ENCODE assay signal across 25 mouse cellular contexts in genomic region chr12:105808945-105809344, GRCm38 (mm10). TPM values are rescaled to one million over a fixed set of nuclear protein-coding genes. Genes with fewer than 3 reads are reported as not detected.
A peak's percentile ranks its signal among the peaks of the same experiment; 100 is the strongest.
DNase-seq lines count a peak whose midpoint lies in the region; ATAC-seq and TF ChIP-seq lines count a peak whose summit lies in the region.
"Had no signal": no experiment of that assay in that cellular context is flagged by ENCODE, and none has a peak within 500 bp of the region (broad histone marks: within the 10 kb centered on the region; RNA-seq: fewer than 3 reads in every experiment).

No protein-coding gene starts in this region.

- H3K4me1 ChIP-seq in hindbrain, postnatal 0 days (ENCODE audit: insufficient read depth, low read length): no peaks in the 10 kb centered on the region
- no peaks in the 10 kb centered on the region for H3K4me1 ChIP-seq in hindbrain, embryonic 12.5 days
- H3K4me1 ChIP-seq in midbrain, embryonic 14.5 days (ENCODE audit: control insufficient read depth, insufficient read depth, low read length): no peaks in the 10 kb centered on the region
- no peaks in the 10 kb centered on the region for H3K4me1 ChIP-seq in midbrain, embryonic 16.5 days (ENCODE audit: control insufficient read depth, insufficient read depth, low read length)
- H3K4me1 ChIP-seq in liver, embryonic 12.5 days: no peaks in the 10 kb centered on the region
- H3K4me1 ChIP-seq: forebrain, embryonic 13.5 days; limb, embryonic 15.5 days; midbrain, embryonic 12.5 days had no signal

- no peaks in the 10 kb centered on the region for H3K27me3 ChIP-seq in hindbrain, postnatal 0 days (ENCODE audit: insufficient read depth, low read length)
- H3K27me3 ChIP-seq in hindbrain, embryonic 12.5 days: no peaks in the 10 kb centered on the region
- no peaks in the 10 kb centered on the region for H3K27me3 ChIP-seq in midbrain, embryonic 14.5 days (ENCODE audit: control insufficient read depth, insufficient read depth, low read length)
- H3K27me3 ChIP-seq in midbrain, embryonic 16.5 days (ENCODE audit: control insufficient read depth, insufficient read depth, low read depth, low read length): no peaks in the 10 kb centered on the region
- H3K27me3 ChIP-seq in liver, embryonic 12.5 days (replicated peaks): no peaks in the 10 kb centered on the region
- H3K27me3 ChIP-seq: forebrain, embryonic 13.5 days; limb, embryonic 15.5 days; midbrain, embryonic 12.5 days had no signal

- TF ChIP-seq CTCF in hindbrain, postnatal 0 days (IDR thresholded peaks at IDR 0.05; ENCODE audit: low read depth): no peak

- no peak overlapping the region for H3K4me3 ChIP-seq in hindbrain, postnatal 0 days (ENCODE audit: low read length)
- no peak overlapping the region for H3K4me3 ChIP-seq in hindbrain, embryonic 12.5 days
- no peak overlapping the region for H3K4me3 ChIP-seq in midbrain, embryonic 14.5 days (replicated peaks; ENCODE audit: low read depth, low read length)
- no peak overlapping the region for H3K4me3 ChIP-seq in midbrain, embryonic 16.5 days (ENCODE audit: low read depth, low read length)
- H3K4me3 ChIP-seq in liver, embryonic 12.5 days: no peak overlapping the region
- H3K4me3 ChIP-seq: erythroblast, embryonic 14.5 days; forebrain, embryonic 13.5 days; heart, adult 2 months; limb, embryonic 15.5 days; midbrain, embryonic 12.5 days; myocyte had no signal

- DNase-seq in hindbrain, postnatal 0 days (ENCODE audit: low spot score): peak; percentile 34
- peak; percentile 32 for DNase-seq in midbrain, embryonic 14.5 days
- DNase-seq in MN1 (ENCODE audit: low spot score) (peak; percentile 38), liver (no peak)
- DNase-seq: adrenal gland, adult 8-10 months; cerebellum, adult 18-20 months; gastrocnemius, postnatal 14 days; heart, adult 2 months; heart, postnatal 4 days; kidney, adult 2 months; liver, postnatal 0 days; lung, postnatal 4 days; right cerebral cortex, postnatal 14 days; spleen, adult 18-20 months; thymus, postnatal 4 days had no signal

- no peaks in the 10 kb centered on the region for H3K9me3 ChIP-seq in hindbrain, postnatal 0 days (ENCODE audit: low read length)
- no peaks in the 10 kb centered on the region for H3K9me3 ChIP-seq in hindbrain, embryonic 12.5 days (replicated peaks)
- H3K9me3 ChIP-seq in midbrain, embryonic 14.5 days (ENCODE audit: control insufficient read depth, low read length): no peaks in the 10 kb centered on the region
- H3K9me3 ChIP-seq in midbrain, embryonic 16.5 days (replicated peaks; ENCODE audit: control insufficient read depth, low read length, poor library complexity, severe bottlenecking): no peaks in the 10 kb centered on the region
- no peaks in the 10 kb centered on the region for H3K9me3 ChIP-seq in liver, embryonic 12.5 days (replicated peaks)
- H3K9me3 ChIP-seq: forebrain, embryonic 13.5 days; G1E; limb, embryonic 15.5 days; midbrain, embryonic 12.5 days had no signal

- peaks cover 47% of the 10 kb centered on the region for H3K36me3 ChIP-seq in hindbrain, postnatal 0 days (ENCODE audit: insufficient read depth, low read length)
- H3K36me3 ChIP-seq in hindbrain, embryonic 12.5 days: peaks cover 60% of the 10 kb centered on the region
- peaks cover 84% of the 10 kb centered on the region for H3K36me3 ChIP-seq in midbrain, embryonic 14.5 days (ENCODE audit: control insufficient read depth, insufficient read depth, low read length)
- peaks cover 25% of the 10 kb centered on the region for H3K36me3 ChIP-seq in midbrain, embryonic 16.5 days (ENCODE audit: control insufficient read depth, insufficient read depth, low read length)
- H3K36me3 ChIP-seq in liver, embryonic 12.5 days: peaks cover 95% of the 10 kb centered on the region

- no peak for ATAC-seq in hindbrain, postnatal 0 days
- ATAC-seq in hindbrain, embryonic 12.5 days (ENCODE audit: low FRiP score): no peak
- ATAC-seq in midbrain, embryonic 14.5 days (ENCODE audit: low FRiP score, low TSS enrichment): no peak
- no peak for ATAC-seq in midbrain, embryonic 16.5 days
- peak; percentile 58; the same call in 1 of the 2 replicates for ATAC-seq in common myeloid progenitor, adult 5-6 weeks (replicated peaks; ENCODE audit: low read depth, poor library complexity, severe bottlenecking)
- ATAC-seq in liver, embryonic 12.5 days: no peak
- ATAC-seq: forebrain, embryonic 13.5 days; liver, postnatal 0 days had no signal

- no peak overlapping the region for H3K27ac ChIP-seq in hindbrain, postnatal 0 days
- no peak overlapping the region for H3K27ac ChIP-seq in hindbrain, embryonic 12.5 days
- no peak overlapping the region for H3K27ac ChIP-seq in midbrain, embryonic 14.5 days (replicated peaks; ENCODE audit: low read depth, low read length)
- H3K27ac ChIP-seq in midbrain, embryonic 16.5 days (ENCODE audit: low read length): no peak overlapping the region
- H3K27ac ChIP-seq in liver, embryonic 12.5 days: no peak overlapping the region
- H3K27ac ChIP-seq: forebrain, embryonic 13.5 days; heart, adult 2 months; limb, embryonic 15.5 days; midbrain, embryonic 12.5 days had no signal

- H3K4me2 ChIP-seq in hindbrain, postnatal 0 days (ENCODE audit: low read depth, low read length): no peak overlapping the region
- H3K4me2 ChIP-seq in hindbrain, embryonic 12.5 days (replicated peaks): no peak overlapping the region
- H3K4me2 ChIP-seq in midbrain, embryonic 14.5 days (ENCODE audit: low read length): no peak overlapping the region
- no peak overlapping the region for H3K4me2 ChIP-seq in midbrain, embryonic 16.5 days (ENCODE audit: low read length)
- no peak overlapping the region for H3K4me2 ChIP-seq in liver, embryonic 12.5 days
- H3K4me2 ChIP-seq: forebrain, embryonic 13.5 days; limb, embryonic 15.5 days; midbrain, embryonic 12.5 days had no signal

- WGBS in hindbrain, postnatal 0 days: 42% methylated on average over 3 of the region's 3 CpGs
- 87% methylated on average over 3 of the region's 3 CpGs for WGBS in hindbrain, embryonic 12.5 days
- WGBS in midbrain, embryonic 14.5 days: 78% methylated on average over 3 of the region's 3 CpGs
- WGBS in midbrain, embryonic 16.5 days: 75% methylated on average over 3 of the region's 3 CpGs
- 76% methylated on average over 3 of the region's 3 CpGs for WGBS in liver, embryonic 12.5 days (ENCODE audit: insufficient replicate concordance)

- no peak overlapping the region for H3K9ac ChIP-seq in hindbrain, postnatal 0 days (replicated peaks; ENCODE audit: low read length)
- no peak overlapping the region for H3K9ac ChIP-seq in hindbrain, embryonic 12.5 days
- H3K9ac ChIP-seq in midbrain, embryonic 14.5 days (replicated peaks; ENCODE audit: low read length): no peak overlapping the region
- no peak overlapping the region for H3K9ac ChIP-seq in midbrain, embryonic 16.5 days (ENCODE audit: low read depth, low read length)
- no peak overlapping the region for H3K9ac ChIP-seq in liver, embryonic 12.5 days
- H3K9ac ChIP-seq: forebrain, embryonic 13.5 days; limb, embryonic 15.5 days; liver, postnatal 0 days; midbrain, embryonic 12.5 days had no signal

RNA-seq across cellular contexts. Expression of gene Papola, which starts 24.5 kb away (rescaled TPM):
- 73.2 and 84.1 TPM in 2 replicates for total RNA-seq in hindbrain, postnatal 0 days (2014; rRNA removed)
- polyA plus RNA-seq in hindbrain, postnatal 0 days (2015; fragmentation: Nextera tagmentation; extraction: Ambion mirVana): 119 and 120 TPM in 2 replicates
- polyA plus RNA-seq in hindbrain, embryonic 12.5 days (2016; fragmentation: Nextera tagmentation; extraction: Ambion mirVana): 278 and 308 TPM in 2 replicates
- 148 and 169 TPM in 2 replicates for polyA plus RNA-seq in midbrain, embryonic 14.5 days (2014; fragmentation: Nextera tagmentation; extraction: Ambion mirVana)
- polyA plus RNA-seq in midbrain, embryonic 16.5 days (2015; fragmentation: Nextera tagmentation; extraction: Ambion mirVana): 150 and 170 TPM in 2 replicates
- total RNA-seq in common myeloid progenitor, adult 5-6 weeks (2017): 166 and 176 TPM in 2 replicates
- polyA plus RNA-seq in liver, embryonic 12.5 days (2016; fragmentation: Nextera tagmentation; extraction: Ambion mirVana): 176 and 181 TPM in 2 replicates
